Mouse (Mus musculus) lung, adult 2 months (tissue): ENCODE data around the gene Pcnx. TPM values are rescaled to one million over a fixed set of nuclear protein-coding genes. Genes with fewer than 3 reads are reported as not detected.

ENCODE experiments used
- DNase-seq: peaks from one replicate; pipeline ENCODE4 v3.0.0; 2022
- H3K4me1 ChIP-seq: fragments of 200-500 bp; 2 replicates; pipeline ENCODE4 v1.6.1; 2011; ENCODE audit warnings: low read length; ENCODE audit not compliant: control insufficient read depth, insufficient read depth
- H3K4me3 ChIP-seq: fragments of 200-500 bp; replicated peaks from 2 replicates; pipeline ENCODE3; 2011; ENCODE audit warnings: low read depth, mild to moderate bottlenecking, control low read depth, low read length; ENCODE audit errors: extremely low read depth
- CTCF ChIP-seq: fragments of 200-500 bp; IDR thresholded peaks from 2 replicates; pipeline ENCODE4 v1.5.1; 2011; ENCODE audit warnings: mild to moderate bottlenecking, low read length, control low read depth; ENCODE audit not compliant: insufficient read depth
- POLR2A ChIP-seq: fragments of 200-500 bp; IDR thresholded peaks from 2 replicates; pipeline ENCODE4 v1.6.1; 2011; ENCODE audit warnings: low read depth, mild to moderate bottlenecking, control low read depth, low read length, borderline replicate concordance; ENCODE audit errors: extremely low read depth
- WGBS: fragments of 180-500 bp; shearing (Covaris S2); methylation state at CpG from one replicate; pipeline ENCODE4 v1.1.7; 2018; 5-methylcytosine and 5-hydroxymethylcytosine counted together
- polyA plus RNA-seq: library from polyadenylated mRNA; depleted of rRNA; stranded (reverse); fragments of >200 nt; gene quantifications from 2 replicates; pipeline ENCODE4 v1.2.3, GENCODE M21; 2012

Gene Pcnx
- polyA plus RNA-seq, 1 experiment = 66.8 TPM

- DNase-seq = no peak
- no peak for TF ChIP-seq POLR2A
- no peak for TF ChIP-seq CTCF
- H3K4me3 ChIP-seq = no peak overlapping the region
- 49% methylated on average over 5 of the region's 5 CpGs for WGBS
- H3K4me1 ChIP-seq = no peaks in the 10 kb centered on the region; the same call in 1 of the 2 replicates
Measured at GRCm38 (mm10) chr12:81832039-81832738, 27.6 kb upstream of the Pcnx start.

DNA sequence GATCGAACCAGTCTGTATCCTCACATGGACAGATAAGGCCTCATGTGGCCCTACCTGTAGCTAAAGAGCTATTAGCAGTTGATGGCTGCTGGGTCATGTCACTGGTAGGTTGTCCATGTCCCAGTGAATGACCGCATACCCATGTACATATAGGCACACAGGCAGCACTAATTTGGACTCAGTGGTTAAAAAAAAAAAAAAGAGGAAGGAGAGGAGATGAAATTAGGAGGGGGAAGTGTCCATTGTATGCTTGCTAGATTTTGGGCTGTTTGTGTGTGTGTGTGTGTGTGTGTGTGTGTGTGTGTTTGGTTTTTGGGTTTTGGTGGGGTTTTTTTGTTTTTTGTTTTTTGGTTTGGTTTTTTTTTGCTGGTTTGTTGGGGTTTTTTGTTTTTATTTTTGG is 26.7 kb upstream of the Pcnx start:
- H3K4me1 ChIP-seq = no peaks in the 10 kb centered on the region; the same call in 1 of the 2 replicates
- 87% methylated on average over 2 of the region's 2 CpGs for WGBS
- no peak for DNase-seq
- no peak for TF ChIP-seq POLR2A
- TF ChIP-seq CTCF = no peak
- no peak overlapping the region for H3K4me3 ChIP-seq

DNA sequence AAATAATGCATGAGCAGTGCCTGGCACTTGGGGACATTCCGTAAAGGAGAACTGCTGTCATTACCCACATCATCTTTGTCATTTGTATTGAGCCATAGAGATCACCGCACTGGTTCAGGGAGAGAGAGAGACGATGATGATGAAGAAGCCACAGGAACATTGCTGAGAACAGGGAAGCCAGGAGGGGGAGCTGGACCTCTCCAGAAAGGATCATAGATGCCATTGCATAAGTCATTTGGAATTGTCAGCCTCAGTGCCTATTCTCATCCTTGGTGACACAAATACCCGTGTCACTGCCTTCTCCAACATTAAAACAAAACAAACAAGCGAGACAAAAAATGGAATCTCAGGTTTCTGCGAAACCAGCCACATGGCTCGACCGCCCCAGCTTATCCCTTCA is 23.7 kb upstream of the Pcnx start:
- TF ChIP-seq POLR2A = no peak
- TF ChIP-seq CTCF = peak; percentile 33; the same call in 1 of the 2 replicates
- Histone ChIP-seq H3K4me1 (no peaks in the 10 kb centered on the region; the same call in 1 of the 2 replicates), H3K4me3 (no peak overlapping the region)
- 62% methylated on average over 8 of the region's 8 CpGs for WGBS
- no peak for DNase-seq

GRCm38 (mm10) chr12:81837463-81837862 is 22.4 kb upstream of the Pcnx start:
- no peaks in the 10 kb centered on the region; the same call in 1 of the 2 replicates for H3K4me1 ChIP-seq
- no peak overlapping the region for H3K4me3 ChIP-seq
- no peak for DNase-seq
- WGBS = 76% methylated on average over 5 of the region's 5 CpGs
- TF ChIP-seq POLR2A (no peak), CTCF (no peak)

DNA sequence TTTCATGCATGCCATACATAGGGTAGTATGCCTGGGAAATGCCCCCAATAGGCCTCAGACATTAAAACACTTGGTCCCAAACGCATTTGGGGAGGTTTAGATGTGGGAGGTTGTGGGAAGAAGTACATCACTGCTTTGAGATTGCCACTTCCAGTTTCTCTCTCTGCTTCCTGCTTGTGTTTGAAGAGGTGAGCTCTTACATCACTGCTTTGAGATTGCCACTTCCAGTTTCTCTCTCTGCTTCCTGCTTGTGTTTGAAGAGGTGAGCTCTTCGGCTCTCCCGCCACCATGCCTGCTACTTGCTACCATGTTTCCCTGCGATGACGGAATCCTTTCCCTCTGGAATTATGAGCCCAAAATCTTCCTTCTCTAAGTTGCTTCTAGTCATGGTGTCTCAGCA is 20.2 kb upstream of the Pcnx start:
- Histone ChIP-seq H3K4me1 (no peaks in the 10 kb centered on the region), H3K4me3 (no peak overlapping the region)
- no peak for DNase-seq
- WGBS = 76% methylated on average over 5 of the region's 5 CpGs
- TF ChIP-seq POLR2A (no peak), CTCF (no peak)

DNA sequence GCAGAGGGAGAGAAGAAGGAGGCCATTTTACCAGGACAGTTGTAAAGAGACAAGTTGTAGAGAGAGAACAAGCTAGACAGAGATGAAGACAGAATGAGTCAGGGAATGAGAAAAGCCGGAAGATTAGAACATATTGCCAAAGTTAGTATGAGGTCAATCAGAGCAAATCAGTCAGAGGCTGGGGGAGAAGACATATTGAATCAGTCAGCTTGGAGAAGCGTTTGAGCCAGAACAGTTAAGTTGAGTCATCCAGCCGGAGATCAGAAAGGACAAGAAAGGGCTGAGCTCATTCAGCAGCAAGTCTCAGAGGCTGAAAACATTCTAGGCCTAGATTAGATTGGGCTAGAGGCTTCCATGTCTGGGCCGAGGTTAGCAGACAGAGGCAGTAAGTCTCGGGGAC is 18.8 kb upstream of the Pcnx start:
- WGBS = 67% methylated on average over 5 of the region's 5 CpGs
- TF ChIP-seq CTCF (no peak), POLR2A (no peak)
- H3K4me1 ChIP-seq = no peaks in the 10 kb centered on the region
- DNase-seq = no peak
- H3K4me3 ChIP-seq = no peak overlapping the region

DNA sequence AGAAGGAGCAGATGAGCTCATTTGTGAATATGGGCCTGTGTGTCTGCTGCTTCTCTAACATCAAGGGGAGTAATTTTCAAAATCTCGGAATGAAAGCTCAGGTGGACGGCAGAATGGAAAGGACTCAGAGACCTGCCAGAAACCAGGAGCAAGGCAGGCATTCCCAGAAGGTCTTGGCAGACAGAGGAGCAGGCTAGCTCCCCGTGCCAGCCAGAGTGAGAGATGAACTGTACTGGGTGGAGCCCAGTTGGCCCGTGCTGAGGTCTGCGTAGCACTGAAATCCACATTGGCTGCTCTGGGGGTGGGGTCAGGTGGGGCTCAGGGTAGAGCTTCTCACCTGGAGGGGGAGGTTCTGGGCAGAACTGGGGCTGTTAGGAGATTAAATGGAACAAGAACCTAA is 16.3 kb upstream of the Pcnx start:
- no peak for DNase-seq
- H3K4me3 ChIP-seq = no peak overlapping the region
- TF ChIP-seq CTCF = no peak
- no peak for TF ChIP-seq POLR2A
- H3K4me1 ChIP-seq = no peaks in the 10 kb centered on the region
- 72% methylated on average over 5 of the region's 5 CpGs for WGBS

- TF ChIP-seq CTCF (no peak), POLR2A (no peak)
- H3K4me1 ChIP-seq = no peaks in the 10 kb centered on the region; the same call in 1 of the 2 replicates
- WGBS = 34% methylated on average over 13 of the region's 13 CpGs
- no peak overlapping the region for H3K4me3 ChIP-seq
- DNase-seq = no peak
Measured at GRCm38 (mm10) chr12:81844572-81844971, 15.3 kb upstream of the Pcnx start.

DNA sequence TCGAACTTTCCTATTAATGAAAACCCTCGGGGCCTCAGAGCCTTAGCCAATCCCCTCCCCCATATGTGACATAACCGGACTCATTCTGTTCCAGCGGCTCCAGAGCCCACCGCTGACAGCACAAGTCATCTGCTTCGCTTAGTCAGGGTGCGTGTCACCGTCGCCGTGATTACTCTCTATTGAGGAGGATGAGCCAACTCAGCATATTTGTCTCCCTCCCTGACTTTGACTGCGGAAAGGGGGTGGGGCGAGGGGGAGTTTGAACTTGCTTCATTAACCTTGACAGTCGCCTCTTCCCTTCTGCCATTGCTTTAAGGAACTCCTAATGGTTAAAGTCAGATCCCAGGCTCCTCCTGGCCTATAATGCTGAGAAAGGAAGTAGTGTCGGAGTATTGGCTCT is 14.8 kb upstream of the Pcnx start:
- Histone ChIP-seq H3K4me3 (no peak overlapping the region), H3K4me1 (no peaks in the 10 kb centered on the region; the same call in 1 of the 2 replicates)
- TF ChIP-seq CTCF (no peak), POLR2A (no peak)
- DNase-seq = no peak
- WGBS = 12% methylated on average over 14 of the region's 14 CpGs

DNA sequence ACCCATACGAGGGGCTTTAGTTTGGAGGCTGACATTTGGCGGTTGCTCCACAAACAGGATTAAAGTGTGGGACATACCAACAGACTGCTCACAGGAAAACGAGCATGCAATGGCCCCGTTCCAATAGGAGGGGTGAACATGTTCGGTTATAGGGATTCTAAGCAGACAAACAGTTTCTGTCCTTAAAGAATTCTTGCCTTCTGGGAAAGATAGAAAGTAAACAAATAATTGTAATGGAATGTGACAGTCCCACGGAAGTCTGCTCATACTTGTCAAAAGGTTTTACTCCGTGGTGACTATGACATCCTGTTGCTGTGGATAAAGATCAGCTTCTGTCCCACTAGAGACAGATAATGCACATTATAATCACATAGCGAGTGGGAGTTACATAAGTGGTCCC is 10.2 kb upstream of the Pcnx start:
- WGBS = 31% methylated on average over 8 of the region's 8 CpGs
- DNase-seq = no peak
- TF ChIP-seq CTCF (no peak), POLR2A (no peak)
- Histone ChIP-seq H3K4me3 (no peak overlapping the region), H3K4me1 (no peaks in the 10 kb centered on the region; the same call in 1 of the 2 replicates)
